1 mouse cellular context compared by ENCODE assay signal in genomic region chr2:34783064-34784020, GRCm38 (mm10).
TF ChIP-seq lines count a peak whose summit lies in the region.

No protein-coding gene starts in this region.

TF ChIP-seq in MEL, 35 proteins besides CTCF, POLR2A, EP300 and RAD21:
- no peak for TF ChIP-seq CHD1 (IDR thresholded peaks at IDR 0.05; ENCODE audit: low read depth, low read length)
- no peak for TF ChIP-seq POLR2AphosphoS2 (IDR thresholded peaks at IDR 0.05; ENCODE audit: low read length)
- no peak for TF ChIP-seq ZNF384 (IDR thresholded peaks at IDR 0.05; ENCODE audit: low read depth, low read length)
- no peak for TF ChIP-seq CHD2 (IDR thresholded peaks at IDR 0.05; ENCODE audit: low read length)
- no peak; the same call in 1 of the 2 replicates for TF ChIP-seq ZMIZ1 (IDR thresholded peaks at IDR 0.05; ENCODE audit: low read depth, low read length)
- TF ChIP-seq KAT2A (conservative IDR thresholded peaks at IDR 0.05; ENCODE audit: low read depth, low read length): no peak
- peak; percentile 79; the same call in 1 of the 2 replicates for TF ChIP-seq MYC (IDR thresholded peaks at IDR 0.05; ENCODE audit: low read depth, low read length)
- peak; percentile 52; the same call in 1 of the 2 replicates for TF ChIP-seq MXI1 (IDR thresholded peaks at IDR 0.05; ENCODE audit: low read depth, low read length)
- peak; percentile 93 for TF ChIP-seq TCF12 (IDR thresholded peaks at IDR 0.05; ENCODE audit: low read depth, low read length)
- TF ChIP-seq ELF1 (IDR thresholded peaks at IDR 0.05; ENCODE audit: low read depth, low read length): peak; percentile 41; the same call in 1 of the 2 replicates
- no peak for TF ChIP-seq USF1 (IDR thresholded peaks at IDR 0.05; ENCODE audit: low read depth, low read length)
- no peak for TF ChIP-seq GABPA (IDR thresholded peaks at IDR 0.05; ENCODE audit: low read depth, low read length)
- TF ChIP-seq TAL1 (IDR thresholded peaks at IDR 0.05; ENCODE audit: low read length): peak; percentile 93
- 0 out of 2 replicates have a peak, but pooled peaks have one; percentile 24 for TF ChIP-seq SMC3 (IDR thresholded peaks at IDR 0.05; ENCODE audit: low read depth, low read length)
- TF ChIP-seq NRF1 (IDR thresholded peaks at IDR 0.05; ENCODE audit: insufficient read depth, low read depth, low read length, poor library complexity, severe bottlenecking): no peak
- peak; percentile 67; the same call in 1 of the 2 replicates for TF ChIP-seq JUND (IDR thresholded peaks at IDR 0.05; ENCODE audit: low read depth, low read length)
- peak; percentile 85 for TF ChIP-seq SIN3A (IDR thresholded peaks at IDR 0.05; ENCODE audit: low read length)
- TF ChIP-seq RCOR1 (IDR thresholded peaks at IDR 0.05; ENCODE audit: low read depth, low read length): peak; percentile 87
- TF ChIP-seq MYB (IDR thresholded peaks at IDR 0.05; ENCODE audit: low read depth, low read length): peak; percentile 45
- no peak for TF ChIP-seq HCFC1 (IDR thresholded peaks at IDR 0.05; ENCODE audit: low read depth, low read length)
- no peak for TF ChIP-seq UBTF (IDR thresholded peaks at IDR 0.05; ENCODE audit: borderline replicate concordance, insufficient read depth, low read depth, low read length)
- peak; percentile 36; the same call in 1 of the 2 replicates for TF ChIP-seq NELFE (IDR thresholded peaks at IDR 0.05; ENCODE audit: low read depth, low read length)
- no peak for TF ChIP-seq POLR2AphosphoS5 (IDR thresholded peaks at IDR 0.05; ENCODE audit: borderline replicate concordance, low read depth, low read length)
- peak; percentile 92 for TF ChIP-seq ETS1 (IDR thresholded peaks at IDR 0.05; ENCODE audit: low read depth, low read length)
- TF ChIP-seq E2F4 (IDR thresholded peaks at IDR 0.05; ENCODE audit: borderline replicate concordance, low read depth, low read length): peak; percentile 22; the same call in 1 of the 2 replicates
- no peak for TF ChIP-seq MAX (IDR thresholded peaks at IDR 0.05; ENCODE audit: low read length)
- no peak for TF ChIP-seq ZC3H11A (IDR thresholded peaks at IDR 0.05; ENCODE audit: low read depth, low read length)
- TF ChIP-seq GATA1 (IDR thresholded peaks at IDR 0.05; ENCODE audit: low read depth, low read length): peak; percentile 97
- no peak for TF ChIP-seq MAFK (IDR thresholded peaks at IDR 0.05; ENCODE audit: borderline replicate concordance, low read depth, low read length)
- no peak for TF ChIP-seq USF2 (IDR thresholded peaks at IDR 0.05; ENCODE audit: borderline replicate concordance in 1 of 2, insufficient read depth in 1 of 2, low read depth in 1 of 2, low read length in 2 of 2)
- no peak for TF ChIP-seq MEF2A (IDR thresholded peaks at IDR 0.05; ENCODE audit: extremely low read depth, insufficient replicate concordance, low read depth, low read length, poor library complexity, severe bottlenecking)
- TF ChIP-seq TBP (IDR thresholded peaks at IDR 0.05; ENCODE audit: low read depth, low read length): peak; percentile 89
- 0 out of 2 replicates have a peak, but pooled peaks have one; percentile 31 for TF ChIP-seq MAZ (IDR thresholded peaks at IDR 0.05; ENCODE audit: low read depth, low read length)
- no peak for TF ChIP-seq ZKSCAN1 (IDR thresholded peaks at IDR 0.05; ENCODE audit: low read depth, low read length)
- TF ChIP-seq BHLHE40 (IDR thresholded peaks at IDR 0.05; ENCODE audit: borderline replicate concordance, low read depth, low read length): peak; percentile 55; the same call in 1 of the 2 replicates
TF ChIP-seq in MEL: peak in this region for 17.
